Mouse (Mus musculus): ENCODE results near the gene Col6a1. TPM values are rescaled to one million over a fixed set of nuclear protein-coding genes. Genes with fewer than 3 reads are reported as not detected.

Gene Col6a1
- polyA plus RNA-seq, 1 experiment from 2014 or later = 14.1 TPM

GRCm38 (mm10) chr10:76722751-76723450, 3.1 kb downstream of the Col6a1 start:
- Histone ChIP-seq H3K27ac (no peak overlapping the region), H3K4me1 (no peaks in the 10 kb centered on the region), H3K4me3 (no peak overlapping the region), H3K9me3 (replicated peaks) (no peaks in the 10 kb centered on the region), H3K9ac (no peak overlapping the region), H3K36me3 (no peaks in the 10 kb centered on the region), H3K4me2 (no peak overlapping the region), H3K27me3 (replicated peaks) (no peaks in the 10 kb centered on the region)
- no peak for ATAC-seq
- WGBS (ENCODE audit: insufficient replicate concordance) = 74% methylated on average over 18 of the region's 18 CpGs

- 67% methylated on average over 6 of the region's 6 CpGs for WGBS (ENCODE audit: insufficient replicate concordance)
- Histone ChIP-seq H3K4me2 (no peak overlapping the region), H3K9me3 (replicated peaks) (no peaks in the 10 kb centered on the region), H3K27ac (no peak overlapping the region), H3K36me3 (no peaks in the 10 kb centered on the region), H3K4me3 (no peak overlapping the region), H3K4me1 (no peaks in the 10 kb centered on the region), H3K9ac (no peak overlapping the region), H3K27me3 (replicated peaks) (no peaks in the 10 kb centered on the region)
- ATAC-seq = no peak
Measured at GRCm38 (mm10) chr10:76721746-76722145, 4.2 kb downstream of the Col6a1 start.

GRCm38 (mm10) chr10:76721216-76721615, 4.8 kb downstream of the Col6a1 start:
- Histone ChIP-seq H3K36me3 (no peaks in the 10 kb centered on the region), H3K27ac (no peak overlapping the region), H3K4me1 (no peaks in the 10 kb centered on the region), H3K27me3 (replicated peaks) (no peaks in the 10 kb centered on the region), H3K9me3 (replicated peaks) (no peaks in the 10 kb centered on the region), H3K4me3 (no peak overlapping the region), H3K4me2 (no peak overlapping the region), H3K9ac (no peak overlapping the region)
- ATAC-seq = no peak
- 73% methylated on average over 11 of the region's 11 CpGs for WGBS (ENCODE audit: insufficient replicate concordance)

GRCm38 (mm10) chr10:76717631-76718030, 8.3 kb downstream of the Col6a1 start:
- 59% methylated on average over 4 of the region's 4 CpGs for WGBS (ENCODE audit: insufficient replicate concordance)
- Histone ChIP-seq H3K9ac (no peak overlapping the region), H3K36me3 (no peaks in the 10 kb centered on the region), H3K4me2 (no peak overlapping the region), H3K4me3 (no peak overlapping the region), H3K27ac (no peak overlapping the region), H3K9me3 (replicated peaks) (no peaks in the 10 kb centered on the region), H3K4me1 (no peaks in the 10 kb centered on the region), H3K27me3 (replicated peaks) (no peaks in the 10 kb centered on the region)
- ATAC-seq = no peak

- H3K36me3 ChIP-seq = no peaks in the 10 kb centered on the region; the same call in 1 of the 2 replicates
- H3K4me2 ChIP-seq = no peak overlapping the region
- no peak overlapping the region for H3K4me3 ChIP-seq
- H3K9me3 ChIP-seq (replicated peaks) = no peaks in the 10 kb centered on the region
- H3K27ac ChIP-seq = no peak overlapping the region
- no peak for ATAC-seq
- 76% methylated on average over 7 of the region's 7 CpGs for WGBS (ENCODE audit: insufficient replicate concordance)
- no peak overlapping the region for H3K9ac ChIP-seq
- no peaks in the 10 kb centered on the region for H3K4me1 ChIP-seq
- H3K27me3 ChIP-seq (replicated peaks) = no peaks in the 10 kb centered on the region
Measured at GRCm38 (mm10) chr10:76717026-76717425, 8.9 kb downstream of the Col6a1 start.

GRCm38 (mm10) chr10:76714303-76714702, 11.7 kb downstream of the Col6a1 start:
- Histone ChIP-seq H3K9me3 (replicated peaks) (no peaks in the 10 kb centered on the region), H3K9ac (no peak overlapping the region), H3K4me1 (no peaks in the 10 kb centered on the region), H3K27me3 (replicated peaks) (no peaks in the 10 kb centered on the region), H3K4me3 (no peak overlapping the region), H3K4me2 (no peak overlapping the region), H3K36me3 (no peaks in the 10 kb centered on the region; the same call in 1 of the 2 replicates), H3K27ac (no peak overlapping the region)
- no peak for ATAC-seq
- WGBS (ENCODE audit: insufficient replicate concordance) = 61% methylated on average over 7 of the region's 7 CpGs

- H3K9ac ChIP-seq = no peak overlapping the region
- H3K36me3 ChIP-seq = no peaks in the 10 kb centered on the region; the same call in 1 of the 2 replicates
- no peak overlapping the region for H3K27ac ChIP-seq
- no peaks in the 10 kb centered on the region for H3K9me3 ChIP-seq (replicated peaks)
- no peaks in the 10 kb centered on the region for H3K27me3 ChIP-seq (replicated peaks)
- no peak overlapping the region for H3K4me3 ChIP-seq
- WGBS (ENCODE audit: insufficient replicate concordance) = 59% methylated on average over 3 of the region's 3 CpGs
- no peaks in the 10 kb centered on the region for H3K4me1 ChIP-seq
- ATAC-seq = no peak
- H3K4me2 ChIP-seq = no peak overlapping the region
Measured at GRCm38 (mm10) chr10:76712500-76712899, 13.5 kb downstream of the Col6a1 start.

GRCm38 (mm10) chr10:76711331-76711730, 14.6 kb downstream of the Col6a1 start:
- no peak for ATAC-seq
- Histone ChIP-seq H3K27me3 (replicated peaks) (no peaks in the 10 kb centered on the region), H3K4me2 (no peak overlapping the region), H3K27ac (no peak overlapping the region), H3K9ac (no peak overlapping the region), H3K9me3 (replicated peaks) (no peaks in the 10 kb centered on the region), H3K4me1 (no peaks in the 10 kb centered on the region), H3K4me3 (no peak overlapping the region), H3K36me3 (no peaks in the 10 kb centered on the region; the same call in 1 of the 2 replicates)
- 87% methylated on average over 16 of the region's 16 CpGs for WGBS (ENCODE audit: insufficient replicate concordance)

- no peaks in the 10 kb centered on the region; the same call in 1 of the 2 replicates for H3K36me3 ChIP-seq
- no peak overlapping the region for H3K9ac ChIP-seq
- H3K4me1 ChIP-seq = no peaks in the 10 kb centered on the region
- H3K27me3 ChIP-seq (replicated peaks) = no peaks in the 10 kb centered on the region
- H3K4me3 ChIP-seq = no peak overlapping the region
- no peak overlapping the region for H3K27ac ChIP-seq
- no peak overlapping the region for H3K4me2 ChIP-seq
- WGBS (ENCODE audit: insufficient replicate concordance) = 53% methylated on average over 3 of the region's 3 CpGs
- no peak for ATAC-seq
- H3K9me3 ChIP-seq (replicated peaks) = no peaks in the 10 kb centered on the region
Measured at GRCm38 (mm10) chr10:76708465-76708864, 17.5 kb downstream of the Col6a1 start.

- 66% methylated on average over 1 of the region's 1 CpGs for WGBS (ENCODE audit: insufficient replicate concordance)
Measured at GRCm38 (mm10) chr10:76707584-76707983, 18.4 kb downstream of the Col6a1 start.

GRCm38 (mm10) chr10:76707001-76707400, 19.0 kb downstream of the Col6a1 start:
- 42% methylated on average over 2 of the region's 2 CpGs for WGBS (ENCODE audit: insufficient replicate concordance)
- no peak for ATAC-seq
- H3K36me3 ChIP-seq = no peaks in the 10 kb centered on the region
- H3K9ac ChIP-seq = no peak overlapping the region
- H3K27ac ChIP-seq = no peak overlapping the region
- no peaks in the 10 kb centered on the region for H3K4me1 ChIP-seq
- H3K27me3 ChIP-seq (replicated peaks) = no peaks in the 10 kb centered on the region
- H3K4me3 ChIP-seq = no peak overlapping the region
- H3K9me3 ChIP-seq (replicated peaks) = no peaks in the 10 kb centered on the region
- H3K4me2 ChIP-seq = no peak overlapping the region

More at GRCm38 (mm10) chr10:76707584-76707983, 18.4 kb downstream of the Col6a1 start:
- Histone ChIP-seq H3K27me3 (replicated peaks) (no peaks in the 10 kb centered on the region), H3K4me2 (no peak overlapping the region), H3K4me3 (no peak overlapping the region), H3K9me3 (replicated peaks) (no peaks in the 10 kb centered on the region), H3K36me3 (no peaks in the 10 kb centered on the region; the same call in 1 of the 2 replicates), H3K27ac (no peak overlapping the region), H3K4me1 (no peaks in the 10 kb centered on the region), H3K9ac (no peak overlapping the region)
- ATAC-seq = no peak

GRCm38 (mm10) chr10:76704358-76704757, 21.6 kb downstream of the Col6a1 start:
- no peak for ATAC-seq
- no peaks in the 10 kb centered on the region for H3K36me3 ChIP-seq
- 46% methylated on average over 3 of the region's 3 CpGs for WGBS (ENCODE audit: insufficient replicate concordance)
- no peak overlapping the region for H3K4me2 ChIP-seq
- H3K9ac ChIP-seq = no peak overlapping the region
- H3K4me3 ChIP-seq = no peak overlapping the region
- H3K27me3 ChIP-seq (replicated peaks) = no peaks in the 10 kb centered on the region
- no peak overlapping the region for H3K27ac ChIP-seq
- no peaks in the 10 kb centered on the region for H3K9me3 ChIP-seq (replicated peaks)
- no peaks in the 10 kb centered on the region for H3K4me1 ChIP-seq

- H3K27ac ChIP-seq = no peak overlapping the region
- no peaks in the 10 kb centered on the region for H3K27me3 ChIP-seq (replicated peaks)
- H3K4me1 ChIP-seq = no peaks in the 10 kb centered on the region
- no peak for ATAC-seq
- H3K36me3 ChIP-seq = no peaks in the 10 kb centered on the region
- no peak overlapping the region for H3K9ac ChIP-seq
- 57% methylated on average over 2 of the region's 2 CpGs for WGBS (ENCODE audit: insufficient replicate concordance)
- no peak overlapping the region for H3K4me2 ChIP-seq
- no peaks in the 10 kb centered on the region for H3K9me3 ChIP-seq (replicated peaks)
- no peak overlapping the region for H3K4me3 ChIP-seq
Measured at GRCm38 (mm10) chr10:76701446-76701845, 24.5 kb downstream of the Col6a1 start.

Data from liver, embryonic 12.5 days (tissue).